Mouse (Mus musculus) spleen, adult 18-20 months (tissue): ENCODE measurements around the gene Mcpt8.
"Not testable (repeated sequence)": the region's sequence is repeated elsewhere in the genome, so short reads cannot be mapped to it uniquely, and the experiment has no call there.

Source experiments
- DNase-seq, 2 experiments: peaks; one replicate each; pipeline ENCODE4 v3.0.0; 2022; ENCODE audit warnings: mixed read lengths in 2 of 2

Gene Mcpt8

DNA sequence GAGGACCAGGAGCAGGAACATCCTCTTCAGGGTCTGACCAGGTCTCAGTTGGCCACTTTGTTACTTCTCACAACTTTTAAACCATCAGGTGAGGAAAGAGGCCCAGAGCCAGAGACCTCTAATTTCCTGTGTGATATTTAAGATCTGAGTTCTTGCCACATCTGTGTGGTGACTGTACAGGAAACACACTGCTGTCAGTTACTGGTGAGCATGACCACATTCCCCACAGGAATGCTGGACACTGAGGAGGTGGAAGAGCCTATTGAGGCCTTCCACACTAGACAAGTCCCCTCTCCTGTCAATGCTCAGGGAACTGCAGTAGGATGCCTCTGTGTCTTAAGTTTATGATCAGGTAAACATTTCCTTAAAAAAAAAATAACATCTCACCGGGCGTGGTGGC lies at the start of gene Mcpt8:
TSS of gene Mcpt8 (minus strand) at position 107 of the 400 bp plus-strand sequence.
- no peak for DNase-seq

DNA sequence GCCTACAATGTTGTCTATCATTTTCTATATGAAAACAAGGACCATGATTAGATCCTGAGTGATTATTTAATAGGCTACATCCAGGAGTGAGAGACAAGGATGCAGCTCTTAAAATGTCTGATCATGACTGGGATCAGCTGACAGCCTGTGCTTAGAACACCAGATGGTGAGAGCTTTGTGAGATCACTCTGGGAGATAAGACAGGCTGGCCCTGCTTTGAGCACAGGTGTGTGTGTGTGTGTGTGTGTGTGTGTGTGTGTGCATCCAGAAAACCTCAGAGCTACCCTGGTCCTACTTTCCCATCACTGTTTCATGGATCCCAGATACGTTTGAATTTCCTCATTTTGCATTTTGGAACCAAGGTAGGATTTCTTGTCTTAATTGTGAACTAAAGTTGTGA lies 48.6 kb upstream of the Mcpt8 start:
- not testable (repeated sequence) for DNase-seq

DNA sequence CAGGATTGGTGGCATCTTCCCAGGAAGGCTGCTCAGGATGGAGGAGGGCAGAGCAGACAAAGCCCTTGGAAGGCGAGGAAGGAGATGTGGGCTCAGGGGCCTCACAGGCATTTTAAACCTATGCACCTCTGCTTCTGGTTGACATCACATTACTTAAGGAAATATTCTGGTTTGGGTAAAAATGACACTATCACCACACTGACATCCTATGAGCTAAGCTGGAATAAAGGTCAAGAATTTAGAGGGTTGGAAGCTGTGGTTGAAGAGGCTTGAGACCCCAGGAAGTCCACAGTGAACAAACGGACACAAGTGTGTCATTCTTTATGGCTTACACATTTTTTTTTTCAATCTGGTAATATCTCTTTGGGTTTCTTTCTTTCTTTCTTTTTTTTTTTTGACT lies 47.4 kb upstream of the Mcpt8 start, which contains the start of gene Gzmd:
TSS of gene Gzmd (minus strand) at position 101 of the 400 bp plus-strand sequence.
- DNase-seq: not testable (repeated sequence)

DNA sequence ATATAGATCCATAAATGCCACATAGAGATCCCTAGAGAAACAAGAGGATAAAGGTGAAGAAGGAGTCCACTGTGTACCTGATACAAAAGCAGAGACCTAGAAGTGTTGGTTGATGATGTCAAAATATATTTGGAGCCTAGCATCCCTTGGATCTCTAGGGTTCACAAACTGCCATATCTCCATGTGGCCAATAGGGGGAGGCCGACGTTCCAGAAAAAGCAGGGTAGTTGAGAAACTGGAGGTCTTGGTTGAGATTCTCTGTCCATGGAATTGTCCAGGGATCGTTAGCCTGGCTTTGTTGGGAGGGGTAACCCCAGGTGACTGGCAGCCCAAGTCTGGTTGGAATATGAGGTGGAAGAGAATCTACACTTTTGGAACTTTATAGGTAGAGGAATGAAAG lies 43.3 kb upstream of the Mcpt8 start:
- no peak for DNase-seq

DNA sequence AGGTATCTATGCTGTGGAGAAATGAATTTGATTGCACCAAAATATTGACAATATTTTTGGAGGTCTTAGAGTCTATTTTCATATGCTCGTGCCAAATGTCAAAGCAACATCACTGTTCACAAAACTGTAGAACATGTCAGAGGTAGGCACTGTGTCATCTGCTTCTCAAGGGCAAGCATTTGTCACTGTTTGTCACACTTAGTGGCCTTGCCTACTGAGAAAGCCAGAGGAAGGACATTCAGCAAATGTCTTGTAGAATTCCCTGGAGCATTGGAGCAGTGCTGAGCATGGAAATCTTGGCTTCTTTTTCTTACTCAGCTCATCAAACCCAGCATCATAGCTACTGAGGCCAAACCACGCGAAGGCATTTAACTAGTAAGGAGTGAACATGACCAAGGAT lies 38.4 kb upstream of the Mcpt8 start:
- no peak for DNase-seq

DNA sequence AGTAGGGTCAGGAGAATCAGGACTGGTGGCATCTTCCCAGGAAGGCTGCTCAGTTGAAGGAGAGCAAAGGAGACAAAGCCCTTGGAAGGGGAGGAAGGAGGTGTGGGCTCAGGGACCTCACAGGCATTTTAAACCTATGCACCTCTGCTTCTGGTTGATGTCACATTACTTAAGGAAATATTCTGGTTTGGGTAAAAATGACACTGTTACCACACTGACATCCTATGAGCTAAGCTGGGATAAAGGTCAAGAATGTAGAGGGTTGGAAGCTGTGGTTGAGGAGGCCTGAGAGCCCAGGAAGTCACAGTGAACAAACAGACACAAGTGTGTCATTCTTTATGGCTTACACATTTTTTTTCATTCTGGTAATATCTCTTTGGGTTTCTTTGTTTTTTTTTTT lies 35.5 kb upstream of the Mcpt8 start, which contains the start of gene Gzme:
TSS of gene Gzme (minus strand) at position 101 of the 400 bp plus-strand sequence.
- DNase-seq: no peak

DNA sequence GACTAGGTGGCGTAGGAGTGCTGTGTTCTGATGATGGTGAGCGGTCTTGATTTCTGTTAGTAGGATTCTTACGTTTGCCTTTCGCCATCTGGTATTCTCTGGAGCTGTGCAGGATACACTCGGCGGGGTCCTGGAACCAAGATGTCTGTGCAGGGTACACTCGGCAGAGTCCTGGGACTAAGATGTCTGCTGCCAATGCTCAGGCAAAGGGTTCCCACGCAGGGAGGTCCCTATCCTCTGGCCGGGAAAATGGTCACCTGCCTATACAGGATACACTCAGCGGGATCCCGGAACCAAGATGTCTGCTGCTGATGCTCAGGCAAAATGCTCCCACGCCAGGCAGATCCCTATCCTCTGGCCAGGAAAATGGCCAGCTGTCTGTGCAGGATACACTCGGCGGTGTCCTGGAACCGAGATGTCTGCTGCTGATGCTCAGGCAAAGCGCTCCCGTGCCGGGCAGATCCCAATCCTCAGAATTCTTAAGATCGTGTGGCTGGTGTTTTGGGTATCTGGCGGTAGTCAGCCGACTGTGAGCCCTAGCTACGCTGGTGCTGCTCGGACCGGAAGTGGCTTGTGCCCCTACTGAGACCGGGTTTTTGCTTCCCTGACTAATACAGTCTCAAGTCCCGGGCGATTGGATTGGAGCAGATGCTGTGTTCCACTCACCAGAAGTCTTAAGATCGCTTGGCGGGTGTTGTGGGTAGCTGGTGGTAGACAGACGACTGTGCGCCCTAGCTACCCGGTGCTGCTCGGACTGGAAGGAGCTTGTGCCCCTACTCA lies 30.6 kb upstream of the Mcpt8 start:
- DNase-seq: not testable (repeated sequence)

DNA sequence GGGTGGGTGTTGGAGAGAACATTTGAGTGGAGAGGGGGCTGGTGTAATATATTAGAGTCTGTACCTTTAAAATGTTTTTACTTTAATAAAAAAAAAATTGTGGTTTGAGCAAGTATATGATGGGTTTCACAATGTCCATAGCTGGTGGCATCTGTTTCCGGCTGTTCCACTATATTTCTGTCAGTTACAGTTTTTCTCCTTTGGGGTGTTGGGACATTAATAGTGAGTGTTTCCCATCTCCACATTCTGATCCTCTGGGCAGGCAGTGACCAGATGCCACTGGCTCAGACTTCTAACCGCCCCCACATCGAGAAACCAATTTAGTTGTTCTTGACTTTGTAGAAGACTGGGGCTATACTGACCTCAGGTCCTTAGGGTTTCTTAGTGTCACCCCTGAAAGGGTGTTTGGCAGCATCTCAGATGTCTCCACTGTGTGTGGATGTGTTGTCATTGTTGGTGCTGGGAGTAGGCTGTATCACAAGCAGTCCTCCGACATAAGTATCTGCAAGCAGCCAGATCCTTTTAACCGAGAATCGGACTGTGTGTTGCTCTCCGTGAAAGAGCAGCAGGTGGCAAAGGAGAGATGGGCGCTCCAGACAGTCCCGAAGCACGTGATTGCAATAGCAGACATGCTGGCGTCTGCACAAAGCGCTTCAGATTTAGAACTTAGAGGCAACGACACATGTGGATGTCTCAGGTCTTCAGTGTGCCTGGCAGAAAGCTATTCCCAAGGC lies 20.5 kb upstream of the Mcpt8 start:
- no peak for DNase-seq

DNA sequence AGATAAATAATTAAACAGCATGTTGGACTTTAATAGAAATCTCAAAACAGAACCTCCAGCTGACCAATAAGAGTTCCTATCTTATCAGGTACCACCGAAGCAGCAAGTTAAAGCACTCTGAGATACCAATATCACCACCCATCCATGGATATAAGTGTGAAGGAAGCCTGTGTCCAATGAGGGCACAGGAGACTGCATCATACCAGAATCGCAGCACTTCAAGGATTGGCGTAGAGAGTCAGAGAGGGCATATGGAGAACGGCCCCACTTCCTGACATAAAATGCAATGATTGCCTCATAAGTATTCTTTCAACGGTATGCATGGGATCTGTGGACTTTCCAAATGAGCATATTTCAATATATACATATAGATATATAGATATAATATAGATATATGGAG lies 19.9 kb upstream of the Mcpt8 start:
- DNase-seq: no peak

DNA sequence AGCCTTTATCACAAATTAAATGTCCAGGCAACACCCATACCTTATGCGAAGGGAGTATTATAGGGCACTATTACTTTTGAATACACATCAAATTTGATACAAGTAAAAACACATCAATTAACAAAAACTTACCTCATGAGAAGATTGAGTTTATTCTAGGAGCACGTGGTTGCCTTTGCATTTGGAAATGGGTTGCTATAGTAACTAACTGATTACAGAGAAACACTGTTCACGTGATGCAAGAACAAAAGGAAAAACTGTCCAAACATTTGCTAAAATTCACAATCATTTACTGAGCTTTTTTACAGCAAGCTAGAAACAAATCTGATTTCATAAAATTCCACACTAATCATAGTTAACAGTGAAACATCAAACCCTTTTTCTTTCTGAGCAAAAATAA lies 18.4 kb upstream of the Mcpt8 start:
- no peak for DNase-seq

DNA sequence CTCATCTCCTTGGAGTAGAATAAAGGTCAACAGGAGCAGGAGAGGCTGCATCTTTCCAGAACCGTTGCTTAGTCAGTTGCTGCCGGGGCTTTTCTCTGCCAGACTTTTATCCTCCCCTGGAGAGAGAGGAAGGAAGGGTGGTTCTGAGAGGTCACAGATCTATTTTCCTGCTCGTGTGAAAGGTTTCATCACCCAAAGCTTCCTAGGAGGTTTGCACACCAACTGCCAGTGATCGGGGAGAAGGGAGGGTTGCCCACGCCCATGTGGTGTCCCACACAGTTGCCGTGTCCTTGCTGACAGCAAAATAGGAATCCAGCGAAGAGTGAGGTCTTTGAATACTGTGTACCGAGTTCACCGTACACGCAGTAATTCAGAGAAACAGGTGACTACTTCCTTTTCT lies 17.3 kb upstream of the Mcpt8 start, which contains the start of gene Ctsg:
TSS of gene Ctsg (minus strand) at position 189 of the 400 bp plus-strand sequence.
- no peak for DNase-seq

DNA sequence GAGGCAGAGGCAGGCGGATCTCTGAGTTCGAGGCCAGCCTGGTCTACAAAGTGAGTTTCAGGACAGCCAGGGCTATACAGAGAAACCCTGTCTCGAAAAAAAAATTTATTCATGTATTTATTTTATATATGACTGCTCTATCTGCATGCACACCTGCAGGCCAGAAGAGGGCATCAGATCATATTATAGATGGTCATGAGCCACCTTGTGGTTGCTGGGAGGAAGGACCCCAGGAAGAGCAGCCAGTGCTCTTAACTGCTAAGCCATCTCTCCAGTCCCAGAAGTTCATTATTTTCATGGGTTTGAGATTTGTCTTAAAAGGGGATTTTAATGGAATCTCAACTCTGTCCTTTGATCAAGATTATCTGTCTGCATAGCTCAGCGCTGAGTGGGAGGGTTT lies 13.9 kb upstream of the Mcpt8 start:
- DNase-seq: no peak

DNA sequence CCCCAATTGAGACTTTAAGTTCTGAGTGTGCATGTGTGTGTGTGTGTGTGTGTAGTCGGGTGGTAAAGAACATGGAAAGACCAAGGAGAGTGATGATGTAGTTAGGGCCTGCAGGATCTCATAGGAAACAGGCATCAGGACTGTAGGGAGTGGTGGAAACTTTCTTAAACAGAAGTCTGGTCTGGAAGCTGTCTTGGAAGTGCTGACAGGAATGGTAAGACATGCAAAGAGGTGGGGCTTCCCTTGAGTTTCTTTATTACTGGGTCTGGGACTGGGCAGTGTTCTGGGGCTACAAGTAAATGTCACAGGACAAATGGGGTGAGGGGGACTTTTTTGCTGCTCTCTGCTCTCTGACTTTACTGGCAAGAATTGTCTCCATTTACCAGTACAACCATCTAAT lies 12.5 kb upstream of the Mcpt8 start:
- no peak for DNase-seq

DNA sequence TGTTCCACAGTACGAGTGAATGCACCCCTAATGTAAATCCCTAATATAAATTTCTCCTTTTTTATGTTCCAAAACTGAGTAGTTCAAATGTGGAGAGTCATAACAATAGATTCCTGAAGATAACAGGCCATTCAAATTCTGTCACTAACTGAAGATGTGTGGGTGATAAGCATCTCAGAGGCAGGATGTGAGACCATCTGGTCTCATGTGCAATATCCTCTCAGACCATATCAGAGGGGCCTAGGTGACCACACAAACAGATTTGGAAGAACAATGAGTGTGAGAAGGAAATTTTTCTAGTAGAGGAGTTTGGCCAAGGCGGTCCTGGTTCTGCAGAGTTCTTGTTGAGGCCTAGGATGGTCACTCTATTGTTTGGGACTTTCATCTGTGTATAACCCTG lies 8.3 kb upstream of the Mcpt8 start:
- no peak for DNase-seq

DNA sequence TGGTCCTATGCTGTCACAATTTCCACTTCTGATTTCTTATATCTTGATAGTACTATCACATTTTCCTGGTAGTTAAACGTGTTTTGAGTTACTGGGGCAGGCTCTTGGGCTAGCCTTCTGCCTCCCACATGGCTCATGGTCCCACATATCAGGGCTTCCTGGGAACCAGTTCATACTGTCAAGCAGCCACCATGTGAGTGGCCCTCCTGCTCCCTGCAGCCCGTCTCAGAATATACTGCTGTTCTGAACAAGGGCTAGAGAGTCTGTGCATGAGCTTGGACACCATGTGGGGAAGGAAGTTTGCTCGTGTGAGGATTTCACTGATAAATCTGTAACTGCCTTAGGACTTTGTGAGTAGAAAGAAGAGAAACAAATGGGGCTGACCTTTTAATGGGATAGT lies 1.6 kb upstream of the Mcpt8 start:
- no peak for DNase-seq

DNA sequence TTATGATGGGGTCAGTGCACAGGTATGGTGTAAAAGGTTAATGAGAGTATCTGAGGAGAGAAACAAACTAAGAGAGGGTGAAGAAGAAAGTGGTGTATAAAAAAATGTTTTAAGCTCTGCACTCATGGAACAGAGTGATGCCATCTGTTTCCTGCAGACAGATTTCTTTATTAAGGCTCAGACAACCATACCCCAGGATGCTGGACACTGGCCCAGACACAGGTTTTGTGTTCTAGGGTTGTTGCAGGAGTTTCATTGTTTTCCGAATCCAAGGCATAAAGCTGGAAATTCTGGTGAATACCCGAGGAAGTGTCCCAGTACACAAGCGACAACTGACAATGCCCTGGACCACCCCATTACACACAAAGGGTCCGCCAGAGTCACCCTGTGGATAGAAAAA lies 3.1 kb downstream of the Mcpt8 start:
- no peak for DNase-seq

DNA sequence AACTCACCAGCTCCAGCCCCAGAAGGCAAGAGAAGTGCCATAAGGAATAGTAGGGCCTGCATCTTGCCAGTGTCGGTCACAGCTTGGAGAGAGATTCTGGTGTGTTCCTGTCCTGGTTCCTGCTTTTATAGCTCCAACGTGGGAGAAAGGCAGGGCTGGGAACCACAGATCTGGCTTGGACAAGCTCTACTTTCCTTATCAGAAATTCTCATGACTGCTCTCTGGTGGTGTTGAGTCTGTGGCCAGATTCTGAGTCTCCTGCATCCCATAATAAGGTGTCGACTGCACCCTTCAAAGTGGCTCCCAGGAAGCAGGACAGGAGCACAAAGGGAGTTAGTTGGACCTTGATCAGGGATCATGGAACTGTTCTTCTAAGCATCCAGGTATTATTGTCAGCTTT lies 22.9 kb downstream of the Mcpt8 start, which contains the start of gene Mcpt4:
TSS of gene Mcpt4 (minus strand) at position 101 of the 400 bp plus-strand sequence.
- DNase-seq: not testable (repeated sequence)

DNA sequence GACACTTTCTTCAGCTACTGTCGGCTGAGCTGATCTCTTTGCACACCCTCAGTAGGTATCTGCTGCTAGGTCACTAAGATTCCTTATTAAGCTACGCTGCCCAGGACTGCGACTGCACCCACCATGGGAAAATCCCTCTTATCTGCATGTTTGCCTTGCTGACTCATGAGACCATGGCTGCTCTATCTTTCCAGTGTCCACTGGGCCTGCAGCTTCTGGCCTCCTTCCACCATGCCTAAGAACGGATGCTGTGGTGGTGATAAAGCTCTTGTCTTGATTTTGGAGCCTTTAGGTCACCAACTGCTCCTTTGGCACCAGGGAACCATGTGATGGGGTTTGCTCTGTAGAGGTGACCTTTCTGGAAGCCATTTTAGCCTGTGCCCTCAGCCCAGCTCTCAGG lies 27.4 kb downstream of the Mcpt8 start:
- no peak for DNase-seq

DNA sequence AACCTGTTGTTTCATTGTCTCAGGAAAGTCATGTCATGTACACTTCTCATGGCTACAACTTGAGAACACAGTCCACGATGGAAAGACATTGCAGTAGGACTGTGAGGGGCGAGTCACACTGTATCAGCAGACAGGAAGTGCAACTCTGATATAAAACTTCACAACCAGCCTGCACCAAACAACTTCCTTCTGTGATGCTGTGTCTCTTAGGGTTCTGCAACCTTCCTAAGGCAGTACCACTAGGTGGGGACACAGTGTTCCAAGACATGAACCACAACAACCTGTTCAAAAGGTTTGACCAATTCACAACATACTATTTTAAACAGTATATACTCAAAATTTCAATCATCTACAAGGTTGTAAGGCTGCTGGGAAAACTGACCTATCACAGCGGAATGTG lies 29.7 kb downstream of the Mcpt8 start:
- no peak for DNase-seq

DNA sequence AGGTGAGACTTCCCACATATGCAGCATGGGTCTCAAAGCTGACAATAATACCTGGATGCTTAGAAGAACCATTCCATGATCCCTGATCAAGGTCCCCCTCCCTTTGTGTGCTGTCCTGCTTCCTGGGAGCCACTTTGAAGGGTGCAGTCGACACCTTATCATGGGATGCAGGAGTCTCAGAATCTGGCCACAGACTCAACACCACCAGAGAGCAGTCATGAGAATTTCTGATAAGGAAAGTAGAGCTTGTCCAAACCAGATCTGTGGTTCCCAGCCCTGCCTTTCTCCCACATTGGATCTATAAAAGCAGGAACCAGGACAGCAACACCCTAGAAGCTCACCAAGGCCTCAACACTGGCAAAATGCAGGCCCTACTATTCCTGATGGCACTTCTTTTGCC lies 43.3 kb downstream of the Mcpt8 start, which contains the start of gene Mcpt2:
TSS of gene Mcpt2 (plus strand) at position 250 of the 400 bp plus-strand sequence.
- DNase-seq: not testable (repeated sequence)

DNA sequence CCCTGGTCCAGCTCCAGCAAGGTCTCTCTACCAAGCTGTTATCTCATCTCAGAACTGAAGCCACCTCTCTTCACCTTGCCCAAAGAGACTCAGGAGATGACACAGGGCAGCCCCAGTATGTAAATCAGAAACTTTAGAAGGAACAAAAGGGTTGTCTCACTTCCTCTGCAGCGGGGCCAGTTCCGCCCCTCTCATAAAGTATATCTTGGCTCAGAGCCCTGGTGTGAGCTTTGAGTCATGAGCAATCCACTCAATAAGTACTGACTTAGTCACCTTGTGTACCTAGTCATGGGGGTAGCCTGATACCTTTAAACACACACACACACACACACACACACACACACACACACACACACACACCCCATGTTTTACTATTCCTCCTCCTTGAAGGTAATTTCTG lies 50.6 kb downstream of the Mcpt8 start:
- no peak for DNase-seq
